Mouse (Mus musculus) frontal cortex, postnatal 14 days (tissue): ENCODE measurements around the gene Mettl15.

Experiments used
- DNase-seq, 2 experiments: peaks; one replicate each; pipeline ENCODE4 v3.0.0; 2022; ENCODE audit warnings: low spot score in 2 of 2

Gene Mettl15

DNA sequence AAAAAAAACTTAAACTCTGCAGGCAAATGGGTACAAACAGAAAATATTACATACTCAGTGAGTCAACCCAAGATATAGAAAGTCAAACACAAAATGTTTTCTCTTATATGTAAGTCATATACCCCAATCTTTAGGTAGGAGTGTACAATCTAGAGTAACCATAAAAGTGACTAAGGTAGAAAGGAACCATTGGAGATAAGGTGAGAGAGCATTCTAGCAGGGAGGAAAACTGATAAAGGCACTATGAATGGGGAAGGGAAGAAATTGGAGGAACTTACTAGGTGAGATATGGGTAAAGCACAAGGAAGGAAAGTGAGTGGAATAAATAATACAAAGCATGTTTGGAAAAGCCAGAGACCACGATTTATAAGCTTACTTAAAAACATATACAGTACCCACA is 122.0 kb downstream of the Mettl15 start:
- DNase-seq: no peak

DNA sequence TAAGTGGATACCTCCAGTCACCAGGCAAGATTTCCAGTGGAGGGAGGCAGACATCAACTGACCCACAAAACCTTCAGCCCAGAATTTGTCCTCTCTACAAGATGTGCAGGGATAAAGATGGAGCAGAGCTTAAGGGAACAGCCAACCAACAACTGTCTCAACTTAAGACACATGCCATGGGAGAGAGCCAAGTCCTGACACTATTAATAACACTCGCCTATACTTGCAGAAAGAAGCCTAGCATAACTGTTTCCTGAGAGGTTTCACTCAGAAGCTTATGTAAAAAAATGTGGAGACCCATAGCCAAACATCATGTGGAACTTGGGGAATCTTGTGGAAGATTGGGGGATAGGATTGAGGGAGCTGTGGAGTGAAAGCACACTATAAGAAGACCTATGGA is 124.4 kb downstream of the Mettl15 start:
- no peak for DNase-seq

DNA sequence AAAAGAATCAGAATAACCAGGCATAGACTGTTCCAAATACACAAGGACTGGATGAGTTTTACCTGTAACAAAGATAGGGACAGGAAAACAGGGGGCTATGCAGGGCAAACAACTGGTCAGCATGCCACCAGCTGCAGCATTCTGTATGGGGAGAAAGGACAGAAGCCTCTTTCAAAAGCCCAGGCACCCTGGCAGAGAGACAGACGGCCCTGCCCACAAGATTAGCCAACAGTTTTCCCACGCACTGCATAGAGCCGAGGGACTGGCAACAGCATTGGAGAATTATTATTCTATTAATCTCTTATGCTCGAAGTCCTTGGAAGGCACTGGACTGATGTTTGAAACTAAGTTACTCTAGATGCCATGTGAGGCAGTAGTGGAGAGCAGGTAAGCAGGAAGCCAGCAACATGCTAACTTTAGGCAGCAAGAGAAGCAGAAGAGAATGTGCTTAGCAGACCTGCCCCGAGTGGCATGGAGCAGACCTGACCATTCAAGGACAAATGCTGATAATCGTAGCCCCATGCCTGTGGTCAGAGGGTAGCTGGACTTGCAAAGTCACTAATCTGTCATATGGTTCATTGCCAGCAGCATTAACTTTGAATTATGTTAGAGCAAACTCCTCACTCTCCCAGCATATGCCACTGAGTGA is 127.0 kb downstream of the Mettl15 start:
- no peak for DNase-seq

DNA sequence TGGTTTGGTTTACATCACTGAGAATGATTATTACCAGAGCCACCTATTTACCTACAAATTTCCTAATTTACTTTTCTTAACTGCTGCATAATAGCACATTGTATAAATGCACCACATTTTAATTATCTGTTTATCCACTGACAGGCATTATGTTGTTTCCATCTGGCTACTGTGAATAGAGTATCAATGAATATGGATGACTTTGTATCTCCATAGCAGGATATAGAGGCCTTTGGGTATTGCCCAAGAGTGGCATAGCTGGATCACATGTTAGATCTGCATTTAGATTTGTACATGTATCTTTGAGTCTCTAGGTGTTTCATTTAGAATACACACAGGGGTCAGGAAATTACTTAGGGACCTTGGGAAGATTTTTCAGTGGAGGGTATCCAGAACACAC is 133.3 kb downstream of the Mettl15 start:
- DNase-seq: no peak

DNA sequence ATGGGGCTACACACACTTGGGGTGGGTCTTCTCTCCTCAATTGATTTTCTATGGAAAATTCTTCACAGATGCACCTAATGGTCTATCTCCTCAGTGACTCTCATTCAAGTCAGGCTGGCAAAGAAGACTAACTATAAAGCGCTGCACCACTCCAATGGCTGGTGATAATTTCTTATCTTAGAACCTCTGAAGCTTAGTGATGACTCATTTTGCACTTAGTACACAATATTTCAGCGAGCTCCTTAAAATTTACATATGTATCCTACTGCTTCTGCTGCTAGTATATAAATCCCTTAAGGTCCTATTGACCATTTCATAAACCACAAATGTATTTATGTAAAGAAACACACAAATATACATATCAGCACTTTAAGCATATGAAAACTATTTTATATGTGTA is 136.1 kb downstream of the Mettl15 start:
- no peak for DNase-seq

DNA sequence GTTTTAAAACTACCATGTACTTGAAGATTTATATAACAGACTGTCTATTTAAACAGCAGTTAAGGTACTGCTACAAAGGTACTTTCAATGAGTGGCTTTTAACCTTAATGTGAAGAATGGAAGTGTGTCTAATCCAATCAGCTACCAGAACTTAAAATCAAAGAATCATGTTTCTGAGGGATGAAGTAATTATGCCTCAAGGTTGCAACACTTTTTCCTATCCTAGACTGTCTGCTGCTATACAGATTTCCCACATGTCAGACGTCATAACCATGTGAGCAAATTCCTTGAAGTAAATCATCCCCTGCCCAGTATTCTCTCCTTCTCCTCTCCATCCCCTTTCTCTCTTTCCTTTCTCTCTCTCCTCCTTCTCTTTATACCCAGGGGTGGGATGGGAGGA is 140.2 kb downstream of the Mettl15 start:
- DNase-seq: no peak

DNA sequence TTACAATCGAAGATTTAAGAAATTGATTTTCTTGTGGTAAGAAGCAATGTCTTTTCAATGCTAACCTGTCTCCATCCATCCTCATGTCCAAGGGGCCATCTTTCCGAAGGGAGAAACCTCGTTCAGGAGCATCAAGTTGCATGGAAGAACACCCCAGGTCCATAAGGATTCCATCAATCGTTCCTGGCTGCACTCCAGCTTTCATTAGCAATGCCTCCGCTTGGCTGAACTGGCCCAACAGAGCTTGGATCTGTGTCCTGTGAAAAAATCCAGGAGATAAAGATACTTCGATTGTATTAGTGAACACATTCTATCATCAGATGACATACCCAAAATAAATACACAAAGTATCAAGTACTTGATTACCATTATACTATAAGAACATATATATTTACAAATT is 143.3 kb downstream of the Mettl15 start:
- DNase-seq: no peak

DNA sequence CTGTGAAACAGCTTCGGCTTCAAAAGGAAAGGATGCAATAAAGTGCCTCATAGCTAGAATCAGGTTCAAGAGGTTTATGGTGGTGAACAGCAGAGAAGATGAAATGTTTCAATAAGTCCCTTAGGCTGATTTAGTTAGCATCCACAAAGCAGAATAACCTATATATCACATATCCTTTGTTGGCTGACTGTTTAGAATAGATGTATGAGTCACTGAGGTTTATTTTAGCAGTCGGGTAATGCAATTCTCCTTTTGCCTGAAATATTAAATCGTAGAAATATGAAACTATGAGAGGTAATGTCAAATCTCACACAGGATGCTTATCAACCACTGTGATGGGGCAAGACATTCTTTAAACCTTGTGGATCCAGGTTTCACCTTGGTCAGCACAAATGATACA is 149.8 kb downstream of the Mettl15 start:
- DNase-seq: no peak

DNA sequence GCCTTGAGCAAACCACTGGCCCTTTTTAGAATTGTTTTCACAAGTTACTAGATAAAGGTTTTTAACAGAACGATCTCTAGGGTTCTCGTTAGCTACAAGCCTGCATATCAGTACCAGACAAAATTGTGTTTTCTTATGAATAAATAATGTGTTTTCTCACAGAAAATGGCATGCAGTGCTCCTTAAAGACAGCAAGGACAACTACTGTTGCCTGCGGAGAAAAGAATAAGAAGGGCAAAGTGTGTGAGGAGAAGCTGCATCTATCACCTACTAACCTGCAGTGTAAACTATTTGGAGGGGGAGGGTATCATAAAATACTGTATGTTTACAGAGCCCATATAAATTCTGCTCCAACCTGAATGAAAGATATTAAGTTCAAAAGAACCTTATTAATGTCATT is 150.6 kb downstream of the Mettl15 start:
- DNase-seq: no peak

DNA sequence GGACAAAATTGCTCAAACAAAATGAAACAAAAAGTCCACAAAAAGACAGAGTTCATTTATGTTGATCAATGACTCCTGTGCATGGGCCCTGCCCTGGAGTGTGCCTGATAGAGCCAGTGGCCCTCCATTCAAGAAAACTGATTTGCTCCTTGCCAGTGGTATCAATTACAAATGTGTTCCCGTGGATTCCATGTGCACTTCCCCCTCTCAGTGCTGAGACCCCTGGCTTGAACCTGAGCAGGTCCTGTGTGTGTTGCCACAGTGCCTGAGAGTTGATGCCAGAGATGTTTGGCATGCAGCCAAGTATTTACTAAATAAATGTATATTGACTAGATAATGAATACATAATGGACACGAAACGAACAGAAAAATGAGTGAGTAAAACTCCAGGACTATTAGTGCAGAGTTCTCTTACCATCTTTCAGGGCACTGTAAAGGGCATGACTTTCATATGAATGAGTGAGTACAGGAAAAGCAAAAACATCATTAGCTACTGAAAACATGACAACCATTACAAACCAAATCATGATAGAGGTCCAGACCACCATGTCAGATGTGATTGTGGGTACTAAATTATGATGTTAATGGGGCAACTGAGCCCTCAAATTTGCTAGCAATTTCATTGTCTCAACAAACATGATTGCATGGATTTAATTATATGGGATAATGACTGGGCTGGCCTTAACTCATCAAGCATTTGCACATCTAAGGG is 174.6 kb downstream of the Mettl15 start:
- no peak for DNase-seq

DNA sequence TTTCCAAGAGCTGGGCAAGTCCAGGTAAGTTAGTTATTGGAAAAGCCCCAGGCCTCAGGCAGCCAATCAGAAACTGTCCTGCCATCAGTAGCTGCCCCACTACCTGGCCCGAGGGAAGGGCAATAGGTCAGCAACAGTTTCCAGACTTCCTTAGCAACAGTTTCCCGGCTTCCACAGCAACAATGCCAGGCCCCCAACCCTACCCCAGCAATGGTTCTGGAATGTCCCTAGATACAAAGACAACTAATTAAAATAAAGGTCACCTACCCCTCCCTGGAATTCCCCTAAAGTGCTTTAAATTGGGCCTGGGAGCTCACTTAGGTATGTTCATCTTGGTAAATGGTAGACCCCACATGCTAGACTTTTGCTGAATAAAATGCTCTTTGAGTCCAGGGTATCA is 230.9 kb downstream of the Mettl15 start:
- no peak for DNase-seq
